Mouse (Mus musculus) ES-E14 (cell line): Measurements from ENCODE around the gene Il16. TPM values are rescaled to one million over a fixed set of nuclear protein-coding genes. Genes with fewer than 3 reads are reported as not detected.

Experiments
- DNase-seq: peaks from one replicate; pipeline ENCODE4 v3.0.0-alpha.2; 2013; ENCODE audit warnings: low read depth, low spot score
- H3K27ac ChIP-seq: 2 replicates; pipeline ENCODE4 v1.5.1; 2012; ENCODE audit warnings: low read depth, mild to moderate bottlenecking, low read length, moderate library complexity, mixed read lengths; ENCODE audit not compliant: poor library complexity, insufficient read depth, severe bottlenecking
- H3K36me3 ChIP-seq: 2 replicates; pipeline ENCODE4 v1.6.1; 2012; ENCODE audit warnings: mild to moderate bottlenecking, low read length, moderate library complexity, mixed read lengths; ENCODE audit not compliant: control insufficient read depth, poor library complexity, insufficient read depth, severe bottlenecking
- H3K4me1 ChIP-seq, 2 experiments: fragments of 150-350 bp in 1 of 2; sonication (generic) in 1 of 2; 2 replicates each; pipeline ENCODE4 v1.6.1; 2012; ENCODE audit warnings: low read length in 2 of 2, mild to moderate bottlenecking in 1 of 2, mixed read lengths in 1 of 2; ENCODE audit not compliant: control insufficient read depth in 2 of 2, insufficient read depth in 2 of 2, poor library complexity in 1 of 2
- H3K4me3 ChIP-seq, 2 experiments: fragments of 150-350 bp in 1 of 2; sonication (generic) in 1 of 2; 2 replicates each; pipeline ENCODE4 v1.5.1; 2012; ENCODE audit warnings: low read length in 2 of 2, low read depth in 1 of 2, mild to moderate bottlenecking in 1 of 2, mixed read lengths in 1 of 2; ENCODE audit not compliant: insufficient read depth in 1 of 2, poor library complexity in 1 of 2, severe bottlenecking in 1 of 2
- H3K9ac ChIP-seq: 2 replicates; pipeline ENCODE4 v1.6.1; 2012; ENCODE audit warnings: low read depth, mild to moderate bottlenecking, low read length, mixed read lengths; ENCODE audit not compliant: poor library complexity, insufficient read depth, severe bottlenecking
- H3K9me3 ChIP-seq: fragments of 150-350 bp; sonication (generic); 2 replicates; pipeline ENCODE4 v1.6.1; 2012; ENCODE audit warnings: low read depth, mild to moderate bottlenecking, low read length; ENCODE audit not compliant: control insufficient read depth, insufficient read depth
- CHD2 ChIP-seq: IDR thresholded peaks from 2 replicates; pipeline ENCODE4 v1.6.1; 2014; ENCODE audit warnings: mild to moderate bottlenecking, low read depth, low read length, inconsistent platforms
- HCFC1 ChIP-seq: IDR thresholded peaks from 2 replicates; pipeline ENCODE4 v1.6.1; 2012; ENCODE audit warnings: low read length, inconsistent platforms, borderline replicate concordance; ENCODE audit not compliant: insufficient read depth
- MAFK ChIP-seq: IDR thresholded peaks from 2 replicates; pipeline ENCODE4 v1.6.1; 2014; ENCODE audit warnings: mild to moderate bottlenecking, low read depth, low read length, inconsistent platforms; ENCODE audit not compliant: insufficient read depth
- ZC3H11A ChIP-seq: IDR thresholded peaks from 2 replicates; pipeline ENCODE4 v1.6.1; 2012; ENCODE audit warnings: low read depth, mild to moderate bottlenecking, inconsistent platforms, low read length, borderline replicate concordance
- ZNF384 ChIP-seq: IDR thresholded peaks from 2 replicates; pipeline ENCODE4 v1.6.1; 2012; ENCODE audit warnings: low read depth, low read length, inconsistent platforms
- in situ Hi-C, 2 experiments: fragments of 600-800 bp; cut with MboI; formaldehyde crosslinking; loops; one replicate each; pipeline ENCODE4 v1.15.1; 2025; ENCODE audit warnings: low sequenced_read_pairs in 2 of 2, inconsistent platforms in 1 of 2; ENCODE audit not compliant: unreplicated experiment in 2 of 2
- total RNA-seq: library from RNA; depleted of rRNA; stranded (reverse); fragments of 300-350 nt; gene quantifications from 2 replicates; pipeline ENCODE4 v1.2.3, GENCODE M21; 2012

Gene Il16
- total RNA-seq, 1 experiment: 0.36 TPM

DNA sequence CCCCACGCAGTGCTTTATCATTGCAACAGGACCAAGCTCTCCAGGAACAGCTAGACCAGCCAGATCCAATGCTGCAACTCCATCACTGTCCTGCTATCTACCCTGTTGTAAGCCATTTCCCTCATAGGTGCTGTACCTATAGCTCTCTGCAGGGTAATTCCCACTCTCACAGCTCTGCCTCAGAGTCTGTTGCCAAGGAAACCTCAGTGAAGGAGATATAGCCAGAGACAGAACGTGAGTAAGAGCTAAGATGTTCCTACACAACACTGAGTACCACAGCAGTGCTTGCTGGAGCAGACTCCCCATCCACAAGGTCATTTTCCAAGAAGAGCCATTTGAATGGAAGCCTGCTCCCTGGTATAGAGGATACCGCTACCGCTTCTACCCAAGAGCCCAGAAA lies 1.3 kb downstream of the Il16 start:
- TF ChIP-seq CHD2 (no peak), MAFK (no peak), ZNF384 (no peak), ZC3H11A (no peak), HCFC1 (no peak)
- Histone ChIP-seq H3K9ac (no peak overlapping the region), H3K4me3 (no peak overlapping the region), H3K36me3 (no peaks in the 10 kb centered on the region), H3K4me1 (no peaks in the 10 kb centered on the region), H3K9me3 (no peaks in the 10 kb centered on the region), H3K27ac (no peak overlapping the region)
- no peak for DNase-seq
- in situ Hi-C loops: no loop called here

DNA sequence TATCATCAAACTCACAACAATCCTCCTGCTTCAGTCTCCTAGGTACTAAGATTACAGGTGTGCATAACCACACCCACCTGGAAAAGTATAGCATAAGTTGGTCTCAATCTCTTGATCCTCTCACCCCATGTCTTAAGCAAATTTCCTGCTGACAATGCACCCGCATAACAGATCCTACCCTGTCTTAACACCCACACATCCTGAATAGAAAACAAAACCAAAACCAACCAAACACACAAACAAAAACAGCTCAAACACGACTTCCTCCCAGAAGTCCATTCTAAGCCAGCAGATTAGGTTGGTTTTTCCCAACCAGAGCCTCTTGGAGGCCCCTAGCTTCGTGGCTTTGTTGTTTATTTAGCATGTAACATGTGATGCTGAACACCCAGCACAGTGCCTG lies 2.8 kb downstream of the Il16 start:
- no peak overlapping the region for H3K4me3 ChIP-seq
- H3K9me3 ChIP-seq: no peaks in the 10 kb centered on the region
- H3K27ac ChIP-seq: no peak overlapping the region
- H3K4me1 ChIP-seq: no peaks in the 10 kb centered on the region
- H3K36me3 ChIP-seq: no peaks in the 10 kb centered on the region
- no peak for TF ChIP-seq CHD2
- no peak for TF ChIP-seq MAFK
- no peak for TF ChIP-seq ZNF384
- no peak for TF ChIP-seq HCFC1
- TF ChIP-seq ZC3H11A: no peak
- DNase-seq: no peak
- in situ Hi-C loops: no loop called here
- no peak overlapping the region for H3K9ac ChIP-seq

DNA sequence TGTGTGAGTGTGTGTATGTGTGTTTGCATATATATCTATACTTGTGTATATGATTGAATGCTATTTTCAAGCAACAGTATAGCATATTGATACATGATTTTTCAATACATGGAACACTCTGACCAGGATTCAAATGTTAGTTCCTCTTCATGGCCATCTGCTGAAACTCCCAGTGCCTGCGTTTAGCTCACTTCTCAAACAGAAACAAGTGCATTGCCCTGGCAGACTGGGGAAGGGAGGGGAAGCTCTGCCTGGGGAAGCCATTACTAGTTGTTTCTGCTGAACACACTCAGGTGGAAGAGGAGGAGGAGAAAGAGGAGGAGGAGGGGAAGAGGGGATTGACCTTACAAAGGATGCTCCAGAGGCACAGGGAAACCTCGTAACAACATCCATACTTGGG lies 3.5 kb downstream of the Il16 start:
- Histone ChIP-seq H3K27ac (no peak overlapping the region), H3K9ac (no peak overlapping the region), H3K4me1 (no peaks in the 10 kb centered on the region), H3K4me3 (no peak overlapping the region), H3K36me3 (no peaks in the 10 kb centered on the region), H3K9me3 (no peaks in the 10 kb centered on the region)
- no peak for DNase-seq
- no peak for TF ChIP-seq ZNF384
- TF ChIP-seq MAFK: no peak
- no peak for TF ChIP-seq ZC3H11A
- TF ChIP-seq CHD2: no peak
- TF ChIP-seq HCFC1: no peak
- in situ Hi-C loops: no loop called here

DNA sequence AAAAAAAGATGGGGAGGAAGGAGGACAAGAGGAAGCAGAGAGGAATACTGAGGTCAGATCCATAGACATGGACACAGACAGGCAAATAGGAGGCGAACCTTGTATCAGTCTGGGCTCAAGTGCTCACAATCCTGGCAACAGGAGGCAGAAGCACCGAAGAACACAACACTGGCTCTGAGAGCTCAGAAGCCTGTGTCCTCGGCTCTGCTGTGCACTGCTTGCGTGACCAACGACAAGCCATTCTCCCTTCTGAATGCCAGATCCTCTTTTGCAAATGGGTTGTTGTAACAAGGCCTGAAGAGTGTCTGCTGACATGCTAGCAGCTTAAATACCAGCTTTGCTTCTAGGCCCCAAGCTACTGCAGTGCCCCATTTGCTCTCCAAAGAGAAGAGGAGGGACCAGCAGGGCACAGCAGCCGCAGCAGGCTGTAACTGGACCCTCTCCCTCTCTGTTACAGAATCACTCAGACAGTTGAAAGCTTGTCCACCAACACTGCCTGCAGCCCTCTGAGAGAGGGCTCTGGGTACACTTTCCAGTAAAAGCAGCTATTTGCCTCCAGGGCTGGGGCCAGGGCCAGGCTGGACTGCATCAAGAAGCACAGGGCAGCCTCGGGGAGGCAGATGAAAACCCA lies 5.7 kb downstream of the Il16 start:
- Histone ChIP-seq H3K27ac (no peak overlapping the region), H3K4me3 (no peak overlapping the region), H3K9ac (no peak overlapping the region), H3K9me3 (no peaks in the 10 kb centered on the region), H3K36me3 (no peaks in the 10 kb centered on the region), H3K4me1 (no peaks in the 10 kb centered on the region)
- DNase-seq: no peak
- in situ Hi-C loops: no loop called here
- no peak for TF ChIP-seq ZC3H11A
- TF ChIP-seq HCFC1: no peak
- no peak for TF ChIP-seq ZNF384
- no peak for TF ChIP-seq MAFK
- TF ChIP-seq CHD2: no peak

DNA sequence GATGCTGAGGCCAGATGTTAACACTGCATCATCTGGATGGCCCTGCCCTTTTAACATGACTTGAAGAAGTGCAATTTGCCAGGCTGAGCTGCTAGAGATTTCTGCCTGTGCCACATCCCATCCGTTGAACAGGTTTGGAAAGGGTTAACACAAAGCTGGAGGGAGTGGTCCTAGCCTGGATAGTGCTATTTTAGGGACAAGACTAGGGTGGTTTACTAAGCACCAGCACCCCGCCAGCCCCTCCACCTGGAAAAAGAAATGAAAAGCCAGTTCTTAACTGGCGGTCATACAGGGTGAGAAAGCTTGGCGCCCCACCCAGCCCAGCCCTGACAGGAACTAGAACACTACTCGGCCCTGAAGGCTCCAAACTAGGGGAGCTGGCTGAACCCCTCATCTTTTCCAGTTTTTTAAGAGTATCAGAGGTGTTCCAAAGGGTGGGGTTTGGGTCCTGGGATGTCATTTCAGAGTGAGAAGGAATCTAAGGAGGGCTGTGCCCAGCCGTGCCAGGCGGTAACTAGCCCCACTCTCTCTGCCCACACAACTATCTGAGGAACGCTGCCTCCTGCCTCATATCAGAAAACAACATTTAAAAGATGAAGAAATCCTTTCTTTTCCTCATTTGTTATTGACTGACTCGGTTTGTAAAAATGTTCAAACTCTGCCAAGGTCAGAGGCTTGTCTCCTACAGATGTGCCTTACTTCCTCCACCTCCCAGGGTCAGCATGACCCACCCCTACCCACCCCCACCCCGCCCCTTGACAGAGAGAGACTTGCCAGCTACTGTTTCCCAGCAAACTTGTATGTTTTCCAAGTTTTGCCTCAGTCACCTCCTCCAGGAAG lies 6.7 kb downstream of the Il16 start:
- no peak for TF ChIP-seq CHD2
- Histone ChIP-seq H3K4me3 (no peak overlapping the region), H3K4me1 (no peaks in the 10 kb centered on the region), H3K9me3 (no peaks in the 10 kb centered on the region), H3K27ac (no peak overlapping the region), H3K9ac (no peak overlapping the region), H3K36me3 (no peaks in the 10 kb centered on the region)
- in situ Hi-C loops: no loop called here
- no peak for DNase-seq
